Mouse (Mus musculus) hindbrain, embryonic 11.5 days (tissue): ENCODE data around the gene Chd4. TPM values are rescaled to one million over a fixed set of nuclear protein-coding genes. Genes with fewer than 3 reads are reported as not detected.

ENCODE experiments used
- ATAC-seq: fragments of 200-750 bp; cut with Nextera tagmentation; 2 replicates; pipeline ENCODE4 v1.8.0; 2017; ENCODE audit warnings: mild to moderate bottlenecking, moderate TSS enrichment, moderate library complexity; ENCODE audit not compliant: low FRiP score
- DNase-seq: peaks from one replicate; pipeline ENCODE4 v3.0.0-alpha.2; 2015; ENCODE audit warnings: low spot score
- H3K27ac ChIP-seq: fragments of 300-500 bp; sonication (generic); 2 replicates; pipeline ENCODE4 v1.5.1; 2014; ENCODE audit warnings: mild to moderate bottlenecking, low read depth, low read length
- H3K27me3 ChIP-seq: fragments of 300-500 bp; sonication (generic); 2 replicates; pipeline ENCODE4 v1.6.1; 2014; ENCODE audit warnings: mild to moderate bottlenecking, low read length, moderate library complexity, mixed read lengths; ENCODE audit not compliant: control insufficient read depth, insufficient read depth
- H3K36me3 ChIP-seq: fragments of 300-500 bp; sonication (generic); 2 replicates; pipeline ENCODE4 v1.6.1; 2014; ENCODE audit warnings: mild to moderate bottlenecking, low read length, moderate library complexity, mixed read lengths; ENCODE audit not compliant: control insufficient read depth, insufficient read depth
- H3K4me1 ChIP-seq: fragments of 300-500 bp; sonication (generic); replicated peaks from 2 replicates; pipeline ENCODE4 v1.6.1; 2014; ENCODE audit warnings: low read length, mixed read lengths; ENCODE audit not compliant: control insufficient read depth, insufficient read depth
- H3K4me2 ChIP-seq: fragments of 300-500 bp; sonication (generic); replicated peaks from 2 replicates; pipeline ENCODE4 v1.6.1; 2014; ENCODE audit warnings: mild to moderate bottlenecking, low read depth, low read length
- H3K4me3 ChIP-seq: fragments of 300-500 bp; sonication (generic); 2 replicates; pipeline ENCODE4 v1.5.1; 2014; ENCODE audit warnings: low read depth, low read length
- H3K9ac ChIP-seq: fragments of 300-500 bp; sonication (generic); 2 replicates; pipeline ENCODE4 v1.6.1; 2014; ENCODE audit warnings: low read depth, low read length
- H3K9me3 ChIP-seq: fragments of 300-500 bp; sonication (generic); 2 replicates; pipeline ENCODE4 v1.6.1; 2016; ENCODE audit warnings: low read length; ENCODE audit not compliant: control insufficient read depth
- WGBS: fragments of 180-500 bp; shearing (Covaris S2); extraction: QIAGEN DNeasy Blood & Tissue Kit; methylation state at CpG from one replicate; pipeline ENCODE4 v1.1.7; 2014; 5-methylcytosine and 5-hydroxymethylcytosine counted together
- polyA plus RNA-seq: library from polyadenylated mRNA; unstranded; fragments of >200 nt; fragmentation: Nextera tagmentation; extraction: Ambion mirVana; gene quantifications from 2 replicates; pipeline ENCODE4 v1.2.1, GENCODE M21; 2014

Chd4 gene
- polyA plus RNA-seq, 1 experiment from 2014 or later: 130 TPM

DNA sequence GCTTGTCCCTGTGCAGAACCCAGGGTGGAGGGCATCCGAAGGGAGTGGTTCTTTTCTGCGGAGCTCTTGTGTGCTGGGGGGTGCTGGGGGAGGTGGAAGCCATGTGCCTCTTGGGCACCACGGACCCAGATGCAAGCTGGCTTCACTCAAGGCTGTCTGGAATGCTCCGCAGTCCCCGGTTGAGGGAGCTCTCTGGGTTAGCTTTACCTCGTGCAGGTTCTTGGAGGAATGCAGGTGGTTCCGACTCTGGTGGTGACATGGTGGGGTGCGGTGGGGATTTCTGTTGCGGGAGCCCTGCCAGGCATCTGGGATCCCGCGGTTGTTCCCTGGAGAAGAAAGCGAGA lies 1.5 kb downstream of the Chd4 start:
- 2% methylated on average over 12 of the region's 12 CpGs for WGBS
- H3K4me1 ChIP-seq: peaks cover 19% of the 10 kb centered on the region
- H3K36me3 ChIP-seq: peaks cover 17% of the 10 kb centered on the region
- ATAC-seq: peak; percentile 8
- peak overlapping the region; percentile 97 for H3K27ac ChIP-seq
- H3K9ac ChIP-seq: peak overlapping the region; percentile 95
- no peaks in the 10 kb centered on the region for H3K27me3 ChIP-seq
- H3K4me3 ChIP-seq: peak overlapping the region; percentile 99
- no peaks in the 10 kb centered on the region for H3K9me3 ChIP-seq
- peak overlapping the region; percentile 81 for H3K4me2 ChIP-seq
- DNase-seq: no peak

DNA sequence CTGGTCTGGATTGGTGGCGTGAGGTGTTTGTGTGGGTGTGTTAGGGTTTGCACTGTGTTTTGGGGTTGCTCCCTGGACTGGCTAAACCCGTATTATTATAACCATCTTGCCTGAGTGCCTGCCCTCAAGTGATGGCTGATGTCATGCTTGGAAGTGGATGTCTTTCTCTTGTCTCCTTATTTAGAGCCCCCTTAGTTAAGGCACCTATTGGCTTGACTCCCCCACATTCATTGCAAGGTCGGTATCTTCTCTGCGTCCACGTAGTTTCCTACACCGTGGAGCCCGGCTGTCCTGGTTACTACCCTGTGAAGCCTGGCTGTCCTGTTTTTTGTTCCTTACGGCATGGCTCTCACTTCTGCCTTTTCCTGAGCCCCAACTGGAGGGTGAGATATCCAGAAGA lies 2.2 kb downstream of the Chd4 start:
- Histone ChIP-seq H3K4me2 (peak overlapping the region; percentile 81), H3K4me1 (peaks cover 19% of the 10 kb centered on the region), H3K9me3 (no peaks in the 10 kb centered on the region), H3K27me3 (no peaks in the 10 kb centered on the region), H3K27ac (peak overlapping the region; percentile 49; the same call in 1 of the 2 replicates), H3K36me3 (peaks cover 22% of the 10 kb centered on the region), H3K9ac (peak overlapping the region; percentile 95), H3K4me3 (peak overlapping the region; percentile 99)
- no peak for ATAC-seq
- 65% methylated on average over 8 of the region's 8 CpGs for WGBS
- DNase-seq: no peak

DNA sequence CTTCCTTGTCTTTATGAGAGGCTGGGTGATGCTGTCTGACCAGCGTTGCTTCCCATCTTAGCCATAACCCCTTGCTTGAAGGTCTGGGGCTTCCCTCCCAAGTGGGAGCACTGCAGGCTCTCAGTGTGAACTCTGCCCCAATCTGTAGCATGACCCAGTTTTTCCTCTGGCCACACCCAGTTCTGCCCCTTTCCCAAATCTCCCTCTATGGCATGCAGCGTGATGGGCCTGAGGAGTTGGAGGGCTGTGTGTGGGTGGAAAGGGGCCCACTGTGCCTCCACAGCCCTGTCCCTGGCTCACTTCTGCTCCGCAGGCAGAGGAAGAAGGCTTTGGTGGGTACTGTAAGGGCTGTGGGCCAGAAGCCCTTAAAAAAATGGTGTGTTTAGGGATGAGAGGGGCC lies 2.7 kb downstream of the Chd4 start:
- H3K36me3 ChIP-seq: peaks cover 24% of the 10 kb centered on the region
- H3K27me3 ChIP-seq: no peaks in the 10 kb centered on the region
- DNase-seq: no peak
- ATAC-seq: no peak
- H3K9ac ChIP-seq: peak overlapping the region; percentile 95
- H3K4me3 ChIP-seq: peak overlapping the region; percentile 99
- H3K4me2 ChIP-seq: peak overlapping the region; percentile 81
- no peaks in the 10 kb centered on the region for H3K9me3 ChIP-seq
- H3K4me1 ChIP-seq: peaks cover 19% of the 10 kb centered on the region
- H3K27ac ChIP-seq: peak overlapping the region; percentile 49; the same call in 1 of the 2 replicates
- 61% methylated on average over 3 of the region's 3 CpGs for WGBS

DNA sequence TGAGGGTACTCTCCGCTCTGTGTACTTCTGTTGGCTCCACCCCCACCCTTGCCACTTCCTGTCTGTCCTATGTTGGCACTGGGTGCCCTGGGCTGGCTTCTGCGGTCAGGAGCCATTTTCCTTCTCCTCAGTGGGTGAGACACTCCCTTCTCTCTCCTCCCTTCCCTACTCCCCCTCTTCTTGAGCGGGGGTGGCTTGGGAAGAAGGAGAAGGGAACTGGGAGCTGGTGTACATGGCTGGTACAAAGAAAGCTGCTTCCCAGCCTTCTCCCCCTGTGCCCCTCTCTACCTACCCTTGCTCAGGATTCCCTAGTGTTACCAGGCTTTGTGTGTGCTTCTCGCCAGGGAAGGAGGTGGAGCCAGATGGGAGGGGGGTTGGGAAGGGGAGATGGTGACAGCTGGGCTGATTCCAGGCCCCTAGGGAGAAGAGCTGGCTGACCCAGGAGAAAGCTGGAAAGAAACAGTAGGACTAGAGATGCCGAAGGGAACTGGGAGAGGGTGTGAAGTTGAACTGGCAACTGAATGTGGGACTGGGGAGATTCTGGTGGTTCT lies 3.7 kb downstream of the Chd4 start:
- peak overlapping the region; percentile 95 for H3K9ac ChIP-seq
- peaks cover 19% of the 10 kb centered on the region for H3K4me1 ChIP-seq
- peaks cover 24% of the 10 kb centered on the region for H3K36me3 ChIP-seq
- DNase-seq (peak; percentile 65), ATAC-seq (no peak)
- H3K27ac ChIP-seq: peak overlapping the region; percentile 79
- no peaks in the 10 kb centered on the region for H3K9me3 ChIP-seq
- H3K4me3 ChIP-seq: peak overlapping the region; percentile 99; the same call in 1 of the 2 replicates
- no peaks in the 10 kb centered on the region for H3K27me3 ChIP-seq
- 51% methylated on average over 4 of the region's 5 CpGs for WGBS
- H3K4me2 ChIP-seq: peak overlapping the region; percentile 81

DNA sequence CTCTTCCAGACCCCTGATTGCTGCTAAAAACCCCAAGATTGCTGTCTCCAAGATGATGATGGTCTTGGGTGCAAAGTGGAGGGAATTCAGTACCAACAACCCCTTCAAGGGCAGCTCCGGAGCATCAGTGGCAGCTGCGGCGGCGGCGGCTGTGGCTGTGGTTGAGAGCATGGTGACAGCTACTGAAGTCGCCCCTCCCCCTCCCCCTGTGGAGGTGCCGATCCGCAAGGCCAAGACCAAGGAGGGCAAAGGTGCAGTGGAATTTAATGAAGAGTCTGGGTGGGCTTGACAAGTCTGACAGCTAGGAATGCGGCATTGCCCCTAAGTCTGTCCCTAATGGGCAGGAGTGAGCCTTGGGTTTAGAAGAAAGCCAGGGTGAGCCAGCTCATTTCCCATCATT lies 5.7 kb downstream of the Chd4 start:
- Histone ChIP-seq H3K27ac (no peak overlapping the region), H3K4me2 (no peak overlapping the region), H3K9me3 (no peaks in the 10 kb centered on the region), H3K27me3 (no peaks in the 10 kb centered on the region), H3K9ac (no peak overlapping the region), H3K36me3 (peaks cover 38% of the 10 kb centered on the region), H3K4me3 (no peak overlapping the region), H3K4me1 (peaks cover 19% of the 10 kb centered on the region)
- DNase-seq (no peak), ATAC-seq (no peak)
- WGBS: 78% methylated on average over 9 of the region's 9 CpGs

DNA sequence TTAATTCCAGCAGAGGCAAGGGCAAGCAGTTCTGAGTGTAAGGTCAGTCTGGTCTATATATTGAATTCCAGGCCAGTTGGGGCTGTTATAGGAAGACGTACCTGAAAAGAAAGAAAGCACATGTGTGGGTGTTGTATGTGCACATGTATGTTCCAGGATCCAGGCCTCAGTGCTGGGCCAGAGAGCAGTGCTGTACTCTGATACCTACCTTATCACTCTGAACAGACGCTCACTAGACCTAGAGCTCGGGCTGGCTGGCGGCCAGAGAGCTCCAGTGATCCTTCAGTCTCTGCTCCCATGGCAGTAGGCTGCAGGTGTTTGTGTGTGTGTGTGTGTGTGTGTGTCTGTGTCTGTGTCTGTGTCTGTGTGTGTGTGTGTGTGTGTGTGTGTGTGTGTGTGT lies 8.4 kb downstream of the Chd4 start:
- Histone ChIP-seq H3K4me1 (peaks cover 5% of the 10 kb centered on the region), H3K27me3 (no peaks in the 10 kb centered on the region), H3K9ac (no peak overlapping the region), H3K9me3 (no peaks in the 10 kb centered on the region), H3K4me2 (no peak overlapping the region), H3K4me3 (no peak overlapping the region), H3K27ac (no peak overlapping the region), H3K36me3 (peaks cover 60% of the 10 kb centered on the region)
- DNase-seq (no peak), ATAC-seq (no peak)
- 87% methylated on average over 4 of the region's 4 CpGs for WGBS

DNA sequence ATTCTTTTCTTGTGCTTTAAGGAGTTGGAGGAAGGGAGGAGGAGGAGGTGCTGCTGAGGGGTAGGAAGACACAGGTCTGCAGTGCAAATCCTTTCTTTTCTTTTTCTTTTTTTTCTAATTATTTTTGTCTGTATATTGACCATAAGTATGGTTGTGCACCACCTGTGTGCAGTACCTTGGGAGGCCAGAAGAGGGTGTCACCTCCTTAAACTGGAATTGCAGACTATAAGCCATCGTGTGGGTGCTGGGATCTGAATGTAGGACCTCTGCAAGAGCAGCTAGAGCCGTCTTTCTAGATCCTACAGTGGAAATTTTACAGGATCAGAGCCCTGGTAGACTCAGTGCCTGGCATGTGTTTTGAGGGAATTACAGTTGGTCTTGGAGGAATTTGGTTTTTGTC lies 11.9 kb downstream of the Chd4 start:
- Histone ChIP-seq H3K4me1 (no peaks in the 10 kb centered on the region), H3K9me3 (no peaks in the 10 kb centered on the region), H3K27me3 (no peaks in the 10 kb centered on the region), H3K9ac (no peak overlapping the region), H3K36me3 (peaks cover 64% of the 10 kb centered on the region), H3K27ac (no peak overlapping the region), H3K4me2 (no peak overlapping the region), H3K4me3 (no peak overlapping the region)
- ATAC-seq (no peak), DNase-seq (no peak)
- WGBS: 95% methylated on average over 2 of the region's 2 CpGs

DNA sequence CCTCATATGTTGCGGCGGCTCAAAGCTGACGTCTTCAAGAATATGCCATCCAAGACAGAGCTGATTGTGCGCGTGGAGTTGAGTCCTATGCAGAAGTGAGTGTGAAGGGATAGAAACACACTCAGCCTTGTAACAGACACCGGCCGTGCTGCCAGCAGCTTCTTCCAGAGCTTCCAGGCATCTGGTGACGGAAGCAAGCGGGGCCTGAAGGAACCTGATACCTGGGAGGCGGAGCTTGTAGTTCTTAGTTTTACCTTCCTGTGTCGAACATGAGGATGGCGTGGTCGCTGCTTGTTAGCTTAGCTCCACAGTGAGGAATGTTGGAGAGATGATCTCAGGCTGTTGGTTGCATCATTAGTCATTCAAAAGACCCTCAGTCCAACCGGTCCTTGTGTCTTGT lies 13.6 kb downstream of the Chd4 start:
- Histone ChIP-seq H3K27me3 (no peaks in the 10 kb centered on the region), H3K4me3 (no peak overlapping the region), H3K4me2 (no peak overlapping the region), H3K27ac (no peak overlapping the region), H3K9ac (no peak overlapping the region), H3K9me3 (no peaks in the 10 kb centered on the region), H3K36me3 (peaks cover 72% of the 10 kb centered on the region), H3K4me1 (no peaks in the 10 kb centered on the region)
- WGBS: 93% methylated on average over 14 of the region's 14 CpGs
- DNase-seq (no peak), ATAC-seq (no peak)

DNA sequence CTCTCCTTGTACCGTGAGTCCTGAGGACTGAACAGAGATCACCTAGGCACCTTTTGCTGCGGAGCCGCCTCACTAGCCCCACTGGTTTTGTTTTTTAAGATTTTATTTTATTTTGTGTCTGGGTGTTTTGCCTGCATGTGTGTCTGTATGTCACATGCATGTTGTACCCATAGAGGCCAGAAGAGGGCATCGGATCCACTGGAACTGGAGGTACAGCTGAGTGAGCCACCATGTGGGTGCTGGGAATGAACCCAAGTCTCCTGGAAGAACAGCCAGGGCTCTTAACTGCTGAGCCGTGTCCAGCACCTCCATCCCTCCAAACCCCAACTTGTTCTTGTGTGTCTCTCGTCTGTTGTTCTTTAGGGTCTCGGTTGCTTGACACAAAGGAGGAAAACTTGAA lies 15.1 kb downstream of the Chd4 start:
- Histone ChIP-seq H3K4me3 (no peak overlapping the region), H3K4me2 (no peak overlapping the region), H3K9ac (no peak overlapping the region), H3K27ac (no peak overlapping the region), H3K9me3 (no peaks in the 10 kb centered on the region), H3K36me3 (peaks cover 61% of the 10 kb centered on the region), H3K27me3 (no peaks in the 10 kb centered on the region), H3K4me1 (no peaks in the 10 kb centered on the region)
- DNase-seq (peak; percentile 67), ATAC-seq (no peak)
- WGBS: 92% methylated on average over 7 of the region's 7 CpGs
